Mouse (Mus musculus): Measurements from ENCODE around the gene Tfcp2. TPM values are rescaled to one million over a fixed set of nuclear protein-coding genes. Genes with fewer than 3 reads are reported as not detected.
"Not testable (repeated sequence)": the region's sequence is repeated elsewhere in the genome, so short reads cannot be mapped to it uniquely, and the experiment has no call there.

Gene Tfcp2
- polyA plus RNA-seq, 1 experiment = 10.3 TPM

DNA sequence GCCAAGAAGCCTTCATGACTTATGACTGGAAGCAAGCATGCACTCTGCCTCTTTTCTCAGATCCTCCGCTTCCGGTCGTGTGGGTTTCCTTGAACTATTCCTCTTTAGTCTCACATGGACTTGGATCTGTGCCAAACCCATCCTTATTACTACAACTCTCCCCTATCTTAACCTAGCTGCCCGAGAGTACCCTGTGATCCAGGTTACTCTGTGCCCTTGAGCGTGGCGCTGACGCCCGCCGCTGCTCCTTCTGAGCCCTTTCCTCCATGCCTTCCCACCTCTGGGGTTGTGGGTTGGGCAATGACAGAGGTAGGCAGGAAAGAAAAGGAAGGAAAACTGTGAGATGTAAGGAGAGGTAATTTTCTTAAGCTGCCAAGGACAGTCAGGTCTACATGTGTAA is 59.8 kb downstream of the Tfcp2 start:
- Histone ChIP-seq H3K4me3 (ENCODE audit: insufficient read depth, poor library complexity, severe bottlenecking) (no peak overlapping the region), H3K36me3 (ENCODE audit: control insufficient read depth, insufficient read depth) (peaks cover 23% of the 10 kb centered on the region), H3ac (ENCODE audit: control insufficient read depth, insufficient read length, low read depth) (no peak overlapping the region), H3K79me3 (ENCODE audit: low read depth) (peaks cover 52% of the 10 kb centered on the region), H3K27me3 (ENCODE audit: control insufficient read depth, insufficient read depth, insufficient read length) (no peaks in the 10 kb centered on the region), H3K79me2 (ENCODE audit: control insufficient read depth, insufficient read depth) (peaks cover 75% of the 10 kb centered on the region)
- no peak for TF ChIP-seq MYOG (IDR thresholded peaks at IDR 0.05; ENCODE audit: control insufficient read depth, extremely low read depth, insufficient read length)
- TF ChIP-seq CTCF (IDR thresholded peaks at IDR 0.05; ENCODE audit: control insufficient read depth, insufficient read depth, insufficient read length) = no peak
- no peak for TF ChIP-seq MYOD1 (IDR thresholded peaks at IDR 0.05; ENCODE audit: control insufficient read depth, insufficient read length, low read depth)
- TF ChIP-seq USF1 (IDR thresholded peaks at IDR 0.05; ENCODE audit: low read depth) = no peak
- no peak for TF ChIP-seq MAX (IDR thresholded peaks at IDR 0.05)
- no peak for TF ChIP-seq CEBPB (IDR thresholded peaks at IDR 0.05; ENCODE audit: low read depth)
- no peak for TF ChIP-seq FOSL1 (IDR thresholded peaks at IDR 0.05; ENCODE audit: insufficient read depth, low read length, poor library complexity, severe bottlenecking)

DNA sequence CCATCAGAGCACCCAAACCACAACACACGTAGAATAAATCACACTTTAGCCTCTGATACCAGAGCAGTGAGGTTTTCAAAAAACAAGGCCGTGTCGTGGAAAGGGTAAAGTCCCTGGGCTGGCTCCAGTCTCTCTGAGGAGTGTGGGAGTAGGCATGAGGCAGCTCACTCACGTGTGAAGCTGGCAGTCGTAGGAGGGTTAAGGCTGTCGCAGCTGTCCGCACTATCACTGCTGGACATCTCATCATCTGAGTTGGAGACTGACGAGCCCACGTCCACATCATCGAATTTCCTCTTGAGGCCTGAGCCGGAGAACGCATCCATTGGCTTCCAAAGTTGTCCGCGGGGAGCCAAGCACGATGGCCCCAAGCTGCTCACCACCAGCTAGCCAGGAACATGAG is 62.5 kb downstream of the Tfcp2 start:
- Histone ChIP-seq H3K79me3 (ENCODE audit: low read depth) (peaks cover 48% of the 10 kb centered on the region), H3ac (ENCODE audit: control insufficient read depth, insufficient read length, low read depth) (no peak overlapping the region), H3K27me3 (ENCODE audit: control insufficient read depth, insufficient read depth, insufficient read length) (no peaks in the 10 kb centered on the region), H3K79me2 (ENCODE audit: control insufficient read depth, insufficient read depth) (peaks cover 67% of the 10 kb centered on the region), H3K4me3 (ENCODE audit: insufficient read depth, poor library complexity, severe bottlenecking) (no peak overlapping the region), H3K36me3 (ENCODE audit: control insufficient read depth, insufficient read depth) (peaks cover 44% of the 10 kb centered on the region)
- TF ChIP-seq CEBPB (IDR thresholded peaks at IDR 0.05; ENCODE audit: low read depth) = no peak
- no peak for TF ChIP-seq MYOG (IDR thresholded peaks at IDR 0.05; ENCODE audit: control insufficient read depth, extremely low read depth, insufficient read length)
- TF ChIP-seq MAX (IDR thresholded peaks at IDR 0.05) = no peak
- peak; percentile 70 for TF ChIP-seq MYOD1 (IDR thresholded peaks at IDR 0.05; ENCODE audit: control insufficient read depth, insufficient read length, low read depth)

DNA sequence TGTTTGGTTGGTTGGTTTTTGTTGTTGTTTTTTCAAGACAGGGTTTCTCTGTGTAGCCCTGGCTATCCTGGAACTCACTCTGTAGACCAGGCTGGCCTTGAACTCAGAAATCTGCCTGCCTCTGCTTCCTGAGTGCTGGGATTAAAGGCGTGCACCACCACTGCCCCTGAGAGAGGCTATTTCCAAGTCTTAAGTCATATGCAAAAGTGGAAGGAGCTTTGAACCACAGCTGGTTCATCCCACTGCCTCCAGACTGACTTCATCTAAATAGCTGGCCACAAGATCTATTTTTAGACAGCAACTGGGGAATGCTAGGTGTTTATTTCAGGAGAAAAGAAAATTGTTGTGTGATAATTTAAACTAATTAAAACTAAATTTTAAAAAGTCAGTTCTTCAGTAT is 63.5 kb downstream of the Tfcp2 start:
- Histone ChIP-seq H3K79me3 (ENCODE audit: low read depth) (peaks cover 38% of the 10 kb centered on the region), H3K79me2 (ENCODE audit: control insufficient read depth, insufficient read depth) (peaks cover 57% of the 10 kb centered on the region), H3K36me3 (ENCODE audit: control insufficient read depth, insufficient read depth) (peaks cover 54% of the 10 kb centered on the region)
- not testable (repeated sequence) for H3K4me3 ChIP-seq (ENCODE audit: insufficient read depth, poor library complexity, severe bottlenecking); H3K27me3 ChIP-seq (ENCODE audit: control insufficient read depth, insufficient read depth, insufficient read length); H3ac ChIP-seq (ENCODE audit: control insufficient read depth, insufficient read length, low read depth)

DNA sequence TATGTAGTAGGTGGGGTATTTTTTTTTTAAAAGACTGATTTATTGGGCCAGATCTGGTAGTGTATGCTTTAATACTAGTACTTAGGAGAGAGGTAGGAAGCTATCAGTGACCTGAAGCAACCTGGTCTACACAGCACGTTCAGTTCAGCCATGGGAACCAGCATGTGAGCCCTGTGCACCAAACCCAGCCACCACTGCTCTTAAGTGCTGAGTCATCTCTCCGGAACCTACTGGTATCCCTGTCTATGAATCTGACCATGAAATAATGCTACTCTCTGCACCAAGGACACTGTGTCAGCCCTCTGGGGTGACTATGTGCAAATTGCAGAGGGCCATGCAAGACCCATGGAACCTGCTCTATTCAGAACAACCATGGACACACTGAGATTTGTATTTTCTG is 64.8 kb downstream of the Tfcp2 start:
- no peak overlapping the region for H3ac ChIP-seq (ENCODE audit: control insufficient read depth, insufficient read length, low read depth)
- H3K27me3 ChIP-seq (ENCODE audit: control insufficient read depth, insufficient read depth, insufficient read length) = no peaks in the 10 kb centered on the region
- no peak overlapping the region for H3K4me3 ChIP-seq (ENCODE audit: insufficient read depth, poor library complexity, severe bottlenecking)
- no peak for TF ChIP-seq USF1 (IDR thresholded peaks at IDR 0.05; ENCODE audit: low read depth)
- no peak for TF ChIP-seq CEBPB (IDR thresholded peaks at IDR 0.05; ENCODE audit: low read depth)
- TF ChIP-seq MAX (IDR thresholded peaks at IDR 0.05) = no peak
- TF ChIP-seq FOSL1 (IDR thresholded peaks at IDR 0.05; ENCODE audit: insufficient read depth, low read length, poor library complexity, severe bottlenecking) = no peak
- TF ChIP-seq MYOD1 (IDR thresholded peaks at IDR 0.05; ENCODE audit: control insufficient read depth, insufficient read length, low read depth) = no peak
- TF ChIP-seq MYOG (IDR thresholded peaks at IDR 0.05; ENCODE audit: control insufficient read depth, extremely low read depth, insufficient read length) = no peak
- TF ChIP-seq CTCF (IDR thresholded peaks at IDR 0.05; ENCODE audit: control insufficient read depth, insufficient read depth, insufficient read length) = no peak
- peaks cover 66% of the 10 kb centered on the region for H3K36me3 ChIP-seq (ENCODE audit: control insufficient read depth, insufficient read depth)
- peaks cover 27% of the 10 kb centered on the region for H3K79me3 ChIP-seq (ENCODE audit: low read depth)
- H3K79me2 ChIP-seq (ENCODE audit: control insufficient read depth, insufficient read depth) = peaks cover 45% of the 10 kb centered on the region

DNA sequence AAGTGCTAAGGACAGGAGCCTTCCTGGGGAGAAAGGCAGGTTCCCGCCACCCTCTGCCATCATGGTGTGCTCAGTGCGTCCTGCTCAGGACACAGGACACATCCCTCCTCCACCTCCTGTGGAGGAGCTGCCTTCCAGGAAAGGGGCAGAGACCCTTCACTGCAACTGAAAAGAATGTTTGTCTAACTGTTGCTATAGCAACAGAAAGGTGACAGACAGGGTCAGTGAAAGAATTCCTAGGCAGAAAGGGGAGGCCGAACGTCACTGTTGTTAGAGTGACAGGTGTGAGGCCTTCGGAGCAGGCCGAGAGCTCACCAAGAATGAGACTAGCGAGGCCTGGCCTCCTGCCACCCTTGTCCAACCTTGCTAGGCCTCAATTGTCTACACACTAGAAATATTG is 65.4 kb downstream of the Tfcp2 start:
- TF ChIP-seq USF1 (IDR thresholded peaks at IDR 0.05; ENCODE audit: low read depth) = no peak
- TF ChIP-seq MYOD1 (IDR thresholded peaks at IDR 0.05; ENCODE audit: control insufficient read depth, insufficient read length, low read depth) = no peak
- no peak for TF ChIP-seq MYOG (IDR thresholded peaks at IDR 0.05; ENCODE audit: control insufficient read depth, extremely low read depth, insufficient read length)
- no peak for TF ChIP-seq CTCF (IDR thresholded peaks at IDR 0.05; ENCODE audit: control insufficient read depth, insufficient read depth, insufficient read length)
- no peak for TF ChIP-seq MAX (IDR thresholded peaks at IDR 0.05)
- no peak for TF ChIP-seq CEBPB (IDR thresholded peaks at IDR 0.05; ENCODE audit: low read depth)
- no peak for TF ChIP-seq FOSL1 (IDR thresholded peaks at IDR 0.05; ENCODE audit: insufficient read depth, low read length, poor library complexity, severe bottlenecking)
- no peak overlapping the region for H3K4me3 ChIP-seq (ENCODE audit: insufficient read depth, poor library complexity, severe bottlenecking)
- peaks cover 22% of the 10 kb centered on the region for H3K79me3 ChIP-seq (ENCODE audit: low read depth)
- no peaks in the 10 kb centered on the region for H3K27me3 ChIP-seq (ENCODE audit: control insufficient read depth, insufficient read depth, insufficient read length)
- H3ac ChIP-seq (ENCODE audit: control insufficient read depth, insufficient read length, low read depth) = no peak overlapping the region
- H3K79me2 ChIP-seq (ENCODE audit: control insufficient read depth, insufficient read depth) = peaks cover 39% of the 10 kb centered on the region
- H3K36me3 ChIP-seq (ENCODE audit: control insufficient read depth, insufficient read depth) = peaks cover 72% of the 10 kb centered on the region

DNA sequence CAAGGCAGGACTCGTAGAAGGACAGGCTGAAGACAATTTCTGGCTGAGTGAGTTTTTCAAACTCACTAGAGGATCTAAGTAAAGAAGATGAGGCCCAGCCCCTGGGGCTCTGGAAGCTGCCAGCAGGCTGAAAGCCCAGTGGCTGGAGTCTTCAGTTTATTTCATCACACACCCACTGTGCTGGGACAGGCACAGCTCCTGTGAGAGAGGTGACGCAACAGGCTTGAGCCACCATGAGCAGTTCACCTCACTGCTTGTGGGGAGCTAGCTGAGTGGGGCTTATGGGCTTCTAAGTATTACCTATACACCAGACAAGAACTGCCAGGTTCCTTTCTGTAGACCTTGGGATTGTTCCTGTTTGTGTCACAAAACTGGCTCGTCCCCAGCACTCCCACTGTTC is 66.2 kb downstream of the Tfcp2 start:
- H3K79me3 ChIP-seq (ENCODE audit: low read depth) = peaks cover 13% of the 10 kb centered on the region
- no peaks in the 10 kb centered on the region for H3K27me3 ChIP-seq (ENCODE audit: control insufficient read depth, insufficient read depth, insufficient read length)
- H3K79me2 ChIP-seq (ENCODE audit: control insufficient read depth, insufficient read depth) = peaks cover 30% of the 10 kb centered on the region
- no peak overlapping the region for H3K4me3 ChIP-seq (ENCODE audit: insufficient read depth, poor library complexity, severe bottlenecking)
- H3ac ChIP-seq (ENCODE audit: control insufficient read depth, insufficient read length, low read depth) = no peak overlapping the region
- TF ChIP-seq MYOD1 (IDR thresholded peaks at IDR 0.05; ENCODE audit: control insufficient read depth, insufficient read length, low read depth) (no peak), MYOG (IDR thresholded peaks at IDR 0.05; ENCODE audit: control insufficient read depth, extremely low read depth, insufficient read length) (no peak), CEBPB (IDR thresholded peaks at IDR 0.05; ENCODE audit: low read depth) (no peak), USF1 (IDR thresholded peaks at IDR 0.05; ENCODE audit: low read depth) (no peak), MAX (IDR thresholded peaks at IDR 0.05) (no peak), FOSL1 (IDR thresholded peaks at IDR 0.05; ENCODE audit: insufficient read depth, low read length, poor library complexity, severe bottlenecking) (no peak), CTCF (IDR thresholded peaks at IDR 0.05; ENCODE audit: control insufficient read depth, insufficient read depth, insufficient read length) (no peak)
- H3K36me3 ChIP-seq (ENCODE audit: control insufficient read depth, insufficient read depth) = peaks cover 81% of the 10 kb centered on the region

Measured in C2C12 (cell line).